Mouse (Mus musculus): Measurements from ENCODE around the gene Man2b1. TPM values are rescaled to one million over a fixed set of nuclear protein-coding genes. Genes with fewer than 3 reads are reported as not detected.

The Man2b1 gene
- polyA plus RNA-seq, 1 experiment from 2014 or later = 17.7 TPM

GRCm38 (mm10) chr8:85071514-85072281 lies 11.4 kb upstream of the Man2b1 start, which contains the start of gene Dhps:
Gene Dhps (plus strand): TSS chr8:85071757.
- under 1% methylated on average over 68 of the region's 68 CpGs for WGBS
- Histone ChIP-seq H3K4me3 (replicated peaks; ENCODE audit: low read length) (peak within 1 kb of the TSS; percentile 92), H3K9ac (replicated peaks; ENCODE audit: low read depth, low read length) (peak within 1 kb of the TSS; percentile 88), H3K27me3 (replicated peaks; ENCODE audit: control insufficient read depth, insufficient read depth, low read length) (no peaks in the 10 kb centered on the region), H3K9me3 (ENCODE audit: control insufficient read depth, low read length) (no peaks in the 10 kb centered on the region), H3K4me1 (replicated peaks; ENCODE audit: control insufficient read depth, insufficient read depth, low read length) (peaks cover 16% of the 10 kb centered on the region), H3K4me2 (ENCODE audit: low read length) (peak within 1 kb of the TSS; percentile 63), H3K27ac (ENCODE audit: low read length) (peak within 1 kb of the TSS; percentile 95), H3K36me3 (ENCODE audit: control insufficient read depth, insufficient read depth) (peaks cover 18% of the 10 kb centered on the region)
- ATAC-seq = peak; percentile 92

GRCm38 (mm10) chr8:85072364-85072929 lies 10.6 kb upstream of the Man2b1 start:
- no peaks in the 10 kb centered on the region for H3K27me3 ChIP-seq (replicated peaks; ENCODE audit: control insufficient read depth, insufficient read depth, low read length)
- peak overlapping the region; percentile 95 for H3K27ac ChIP-seq (ENCODE audit: low read length)
- no peaks in the 10 kb centered on the region for H3K9me3 ChIP-seq (ENCODE audit: control insufficient read depth, low read length)
- peak overlapping the region; percentile 92 for H3K4me3 ChIP-seq (replicated peaks; ENCODE audit: low read length)
- peak overlapping the region; percentile 88 for H3K9ac ChIP-seq (replicated peaks; ENCODE audit: low read depth, low read length)
- 44% methylated on average over 9 of the region's 9 CpGs for WGBS
- peak overlapping the region; percentile 63 for H3K4me2 ChIP-seq (ENCODE audit: low read length)
- peaks cover 18% of the 10 kb centered on the region for H3K36me3 ChIP-seq (ENCODE audit: control insufficient read depth, insufficient read depth)
- peaks cover 16% of the 10 kb centered on the region for H3K4me1 ChIP-seq (replicated peaks; ENCODE audit: control insufficient read depth, insufficient read depth, low read length)
- ATAC-seq = no peak

- no peak overlapping the region for H3K4me2 ChIP-seq (ENCODE audit: low read length)
- H3K36me3 ChIP-seq (ENCODE audit: control insufficient read depth, insufficient read depth) = peaks cover 18% of the 10 kb centered on the region
- H3K9ac ChIP-seq (replicated peaks; ENCODE audit: low read depth, low read length) = no peak overlapping the region
- ATAC-seq = no peak
- H3K4me3 ChIP-seq (replicated peaks; ENCODE audit: low read length) = no peak overlapping the region
- no peaks in the 10 kb centered on the region for H3K27me3 ChIP-seq (replicated peaks; ENCODE audit: control insufficient read depth, insufficient read depth, low read length)
- H3K4me1 ChIP-seq (replicated peaks; ENCODE audit: control insufficient read depth, insufficient read depth, low read length) = peaks cover 16% of the 10 kb centered on the region
- no peaks in the 10 kb centered on the region for H3K9me3 ChIP-seq (ENCODE audit: control insufficient read depth, low read length)
- 94% methylated on average over 15 of the region's 15 CpGs for WGBS
- no peak overlapping the region for H3K27ac ChIP-seq (ENCODE audit: low read length)
Observed at GRCm38 (mm10) chr8:85073041-85073612, 9.9 kb upstream of the Man2b1 start.

GRCm38 (mm10) chr8:85074167-85074566 lies 8.9 kb upstream of the Man2b1 start:
- H3K27me3 ChIP-seq (replicated peaks; ENCODE audit: control insufficient read depth, insufficient read depth, low read length) = no peaks in the 10 kb centered on the region
- H3K27ac ChIP-seq (ENCODE audit: low read length) = no peak overlapping the region
- 90% methylated on average over 10 of the region's 10 CpGs for WGBS
- ATAC-seq = no peak
- peaks cover 16% of the 10 kb centered on the region for H3K4me1 ChIP-seq (replicated peaks; ENCODE audit: control insufficient read depth, insufficient read depth, low read length)
- no peaks in the 10 kb centered on the region for H3K9me3 ChIP-seq (ENCODE audit: control insufficient read depth, low read length)
- H3K4me2 ChIP-seq (ENCODE audit: low read length) = no peak overlapping the region
- H3K36me3 ChIP-seq (ENCODE audit: control insufficient read depth, insufficient read depth) = peaks cover 20% of the 10 kb centered on the region
- no peak overlapping the region for H3K9ac ChIP-seq (replicated peaks; ENCODE audit: low read depth, low read length)
- H3K4me3 ChIP-seq (replicated peaks; ENCODE audit: low read length) = no peak overlapping the region

- no peak overlapping the region for H3K27ac ChIP-seq (ENCODE audit: low read length)
- no peak overlapping the region for H3K9ac ChIP-seq (replicated peaks; ENCODE audit: low read depth, low read length)
- peaks cover 20% of the 10 kb centered on the region for H3K4me1 ChIP-seq (replicated peaks; ENCODE audit: control insufficient read depth, insufficient read depth, low read length)
- H3K4me3 ChIP-seq (replicated peaks; ENCODE audit: low read length) = no peak overlapping the region
- WGBS = 92% methylated on average over 10 of the region's 10 CpGs
- no peak for ATAC-seq
- no peak overlapping the region for H3K4me2 ChIP-seq (ENCODE audit: low read length)
- H3K36me3 ChIP-seq (ENCODE audit: control insufficient read depth, insufficient read depth) = peaks cover 20% of the 10 kb centered on the region
- H3K9me3 ChIP-seq (ENCODE audit: control insufficient read depth, low read length) = no peaks in the 10 kb centered on the region
- no peaks in the 10 kb centered on the region for H3K27me3 ChIP-seq (replicated peaks; ENCODE audit: control insufficient read depth, insufficient read depth, low read length)
Observed at GRCm38 (mm10) chr8:85074617-85075016, 8.5 kb upstream of the Man2b1 start.

- peaks cover 20% of the 10 kb centered on the region for H3K36me3 ChIP-seq (ENCODE audit: control insufficient read depth, insufficient read depth)
- no peak overlapping the region for H3K4me3 ChIP-seq (replicated peaks; ENCODE audit: low read length)
- 82% methylated on average over 9 of the region's 9 CpGs for WGBS
- no peak overlapping the region for H3K27ac ChIP-seq (ENCODE audit: low read length)
- H3K9me3 ChIP-seq (ENCODE audit: control insufficient read depth, low read length) = no peaks in the 10 kb centered on the region
- H3K9ac ChIP-seq (replicated peaks; ENCODE audit: low read depth, low read length) = no peak overlapping the region
- no peak overlapping the region for H3K4me2 ChIP-seq (ENCODE audit: low read length)
- H3K4me1 ChIP-seq (replicated peaks; ENCODE audit: control insufficient read depth, insufficient read depth, low read length) = peaks cover 20% of the 10 kb centered on the region
- ATAC-seq = no peak
- H3K27me3 ChIP-seq (replicated peaks; ENCODE audit: control insufficient read depth, insufficient read depth, low read length) = no peaks in the 10 kb centered on the region
Observed at GRCm38 (mm10) chr8:85076001-85076400, 7.1 kb upstream of the Man2b1 start.

- peak; percentile 57 for ATAC-seq
- H3K27me3 ChIP-seq (replicated peaks; ENCODE audit: control insufficient read depth, insufficient read depth, low read length) = no peaks in the 10 kb centered on the region
- H3K4me3 ChIP-seq (replicated peaks; ENCODE audit: low read length) = no peak overlapping the region
- H3K4me1 ChIP-seq (replicated peaks; ENCODE audit: control insufficient read depth, insufficient read depth, low read length) = peaks cover 27% of the 10 kb centered on the region
- no peak overlapping the region for H3K27ac ChIP-seq (ENCODE audit: low read length)
- peaks cover 20% of the 10 kb centered on the region for H3K36me3 ChIP-seq (ENCODE audit: control insufficient read depth, insufficient read depth)
- no peak overlapping the region for H3K9ac ChIP-seq (replicated peaks; ENCODE audit: low read depth, low read length)
- no peak overlapping the region for H3K4me2 ChIP-seq (ENCODE audit: low read length)
- H3K9me3 ChIP-seq (ENCODE audit: control insufficient read depth, low read length) = no peaks in the 10 kb centered on the region
- WGBS = 0% methylated on average over 2 of the region's 2 CpGs
Observed at GRCm38 (mm10) chr8:85076993-85077392, 6.1 kb upstream of the Man2b1 start.

GRCm38 (mm10) chr8:85080214-85080531 lies 2.9 kb upstream of the Man2b1 start:
- peak overlapping the region; percentile 81 for H3K9ac ChIP-seq (replicated peaks; ENCODE audit: low read depth, low read length)
- H3K27ac ChIP-seq (ENCODE audit: low read length) = no peak overlapping the region
- H3K4me3 ChIP-seq (replicated peaks; ENCODE audit: low read length) = peak overlapping the region; percentile 57
- H3K36me3 ChIP-seq (ENCODE audit: control insufficient read depth, insufficient read depth) = peaks cover 12% of the 10 kb centered on the region
- H3K4me2 ChIP-seq (ENCODE audit: low read length) = peak overlapping the region; percentile 71
- H3K27me3 ChIP-seq (replicated peaks; ENCODE audit: control insufficient read depth, insufficient read depth, low read length) = no peaks in the 10 kb centered on the region
- WGBS = 1% methylated on average over 25 of the region's 25 CpGs
- H3K9me3 ChIP-seq (ENCODE audit: control insufficient read depth, low read length) = no peaks in the 10 kb centered on the region
- H3K4me1 ChIP-seq (replicated peaks; ENCODE audit: control insufficient read depth, insufficient read depth, low read length) = peaks cover 34% of the 10 kb centered on the region
- ATAC-seq = no peak

GRCm38 (mm10) chr8:85080532-85081215 lies 2.4 kb upstream of the Man2b1 start, which contains the start of gene Wdr83os:
Gene Wdr83os (plus strand): TSS chr8:85080740.
- H3K4me3 ChIP-seq (replicated peaks; ENCODE audit: low read length) = peak within 1 kb of the TSS; percentile 57
- H3K27ac ChIP-seq (ENCODE audit: low read length) = 0 out of 2 replicates have a peak within 1 kb of the TSS, but pooled peaks have one; percentile 12
- peak within 1 kb of the TSS; percentile 71 for H3K4me2 ChIP-seq (ENCODE audit: low read length)
- H3K27me3 ChIP-seq (replicated peaks; ENCODE audit: control insufficient read depth, insufficient read depth, low read length) = no peaks in the 10 kb centered on the region
- H3K9me3 ChIP-seq (ENCODE audit: control insufficient read depth, low read length) = no peaks in the 10 kb centered on the region
- H3K9ac ChIP-seq (replicated peaks; ENCODE audit: low read depth, low read length) = peak within 1 kb of the TSS; percentile 81
- peak; percentile 16 for ATAC-seq
- peaks cover 34% of the 10 kb centered on the region for H3K4me1 ChIP-seq (replicated peaks; ENCODE audit: control insufficient read depth, insufficient read depth, low read length)
- under 1% methylated on average over 30 of the region's 30 CpGs for WGBS
- peaks cover 10% of the 10 kb centered on the region for H3K36me3 ChIP-seq (ENCODE audit: control insufficient read depth, insufficient read depth)

All from forebrain, embryonic 16.5 days (tissue).